In the genomic region with DNA sequence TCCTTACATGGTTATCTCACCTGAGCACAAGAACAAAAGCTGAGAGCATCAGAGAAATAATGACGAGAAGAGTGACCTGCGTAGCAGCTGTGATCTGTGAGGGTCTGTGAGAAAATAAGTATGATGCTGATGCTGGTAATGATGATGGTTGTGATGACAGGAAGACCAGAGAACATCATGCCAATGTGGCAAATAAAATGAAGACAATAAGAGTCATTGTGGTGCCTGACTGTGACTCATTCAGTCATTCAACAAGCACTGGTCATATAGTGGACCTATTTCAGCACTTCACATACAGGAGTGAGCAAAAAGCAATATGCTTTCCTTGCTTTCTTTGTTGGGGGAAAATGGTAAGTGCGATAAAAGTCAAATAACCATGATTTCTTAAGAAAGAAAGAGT, we compare ENCODE assay signal across 16 mouse cellular contexts.
"Had no signal": no experiment of that assay in that cellular context is flagged by ENCODE, and none has a peak within 500 bp of the region (broad histone marks: within the 10 kb centered on the region; RNA-seq: fewer than 3 reads in every experiment).

No protein-coding gene starts in this region.

- H3K36me3 ChIP-seq: neural tube, embryonic 13.5 days; neural tube, embryonic 15.5 days; stomach, embryonic 15.5 days had no signal

- H3K4me2 ChIP-seq: neural tube, embryonic 13.5 days; neural tube, embryonic 15.5 days; stomach, embryonic 15.5 days had no signal

- H3K27ac ChIP-seq: neural tube, embryonic 13.5 days; neural tube, embryonic 15.5 days; stomach, embryonic 15.5 days; stomach, postnatal 0 days had no signal

- DNase-seq: retina, postnatal 1 day; right cerebral cortex, adult 18-20 months; right cerebral cortex, postnatal 14 days; right cerebral cortex, postnatal 25 days; right cerebral cortex, postnatal 4 days; spleen, adult 18-20 months; thymus, adult 18-20 months; thymus, adult 2 months; thymus, postnatal 14 days; thymus, postnatal 25 days; thymus, postnatal 36 days; thymus, postnatal 4 days had no signal

- H3K27me3 ChIP-seq: neural tube, embryonic 13.5 days; neural tube, embryonic 15.5 days; stomach, embryonic 15.5 days had no signal

- H3K4me1 ChIP-seq: neural tube, embryonic 13.5 days; neural tube, embryonic 15.5 days; stomach, embryonic 15.5 days had no signal

- H3K4me3 ChIP-seq: neural tube, embryonic 13.5 days; neural tube, embryonic 15.5 days; stomach, embryonic 15.5 days had no signal
